Mouse (Mus musculus) adrenal gland, adult (tissue): ENCODE measurements around the gene Jmjd6.

Experiments
- DNase-seq, 2 experiments: peaks; one replicate each; pipeline ENCODE4 v3.0.0; 2022 to 2023; ENCODE audit warnings: low spot score in 1 of 2; ENCODE audit not compliant: inconsistent age in 2 of 2

Gene Jmjd6

GRCm38 (mm10) chr11:116843261-116844233, at the start of gene Jmjd6, which contains the start of gene Mettl23:
Jmjd6 (minus strand) TSS chr11:116843449.
Mettl23 (plus strand) TSS chr11:116843278.
- DNase-seq: peak; percentile 99

DNA sequence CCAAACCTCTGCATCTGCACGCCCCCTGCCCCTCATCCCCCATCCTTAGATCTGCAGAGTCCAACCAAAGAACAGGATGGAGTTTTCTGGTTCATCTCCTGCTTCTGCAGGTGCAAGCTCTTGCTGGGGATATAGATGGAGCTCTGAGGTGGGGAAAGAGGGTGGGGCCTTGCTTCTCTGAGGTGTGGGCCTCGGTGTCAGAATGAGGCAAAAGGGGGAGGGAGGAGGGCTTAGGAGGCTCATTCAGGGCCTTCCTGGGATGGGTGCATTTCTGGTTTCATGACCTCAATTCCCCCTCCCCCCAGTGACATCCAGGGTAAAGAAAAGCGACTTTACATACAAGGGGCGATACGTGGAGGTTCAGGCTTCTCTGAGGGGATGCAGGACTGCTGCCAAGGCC, 43.9 kb upstream of the Jmjd6 start:
- DNase-seq: no peak

DNA sequence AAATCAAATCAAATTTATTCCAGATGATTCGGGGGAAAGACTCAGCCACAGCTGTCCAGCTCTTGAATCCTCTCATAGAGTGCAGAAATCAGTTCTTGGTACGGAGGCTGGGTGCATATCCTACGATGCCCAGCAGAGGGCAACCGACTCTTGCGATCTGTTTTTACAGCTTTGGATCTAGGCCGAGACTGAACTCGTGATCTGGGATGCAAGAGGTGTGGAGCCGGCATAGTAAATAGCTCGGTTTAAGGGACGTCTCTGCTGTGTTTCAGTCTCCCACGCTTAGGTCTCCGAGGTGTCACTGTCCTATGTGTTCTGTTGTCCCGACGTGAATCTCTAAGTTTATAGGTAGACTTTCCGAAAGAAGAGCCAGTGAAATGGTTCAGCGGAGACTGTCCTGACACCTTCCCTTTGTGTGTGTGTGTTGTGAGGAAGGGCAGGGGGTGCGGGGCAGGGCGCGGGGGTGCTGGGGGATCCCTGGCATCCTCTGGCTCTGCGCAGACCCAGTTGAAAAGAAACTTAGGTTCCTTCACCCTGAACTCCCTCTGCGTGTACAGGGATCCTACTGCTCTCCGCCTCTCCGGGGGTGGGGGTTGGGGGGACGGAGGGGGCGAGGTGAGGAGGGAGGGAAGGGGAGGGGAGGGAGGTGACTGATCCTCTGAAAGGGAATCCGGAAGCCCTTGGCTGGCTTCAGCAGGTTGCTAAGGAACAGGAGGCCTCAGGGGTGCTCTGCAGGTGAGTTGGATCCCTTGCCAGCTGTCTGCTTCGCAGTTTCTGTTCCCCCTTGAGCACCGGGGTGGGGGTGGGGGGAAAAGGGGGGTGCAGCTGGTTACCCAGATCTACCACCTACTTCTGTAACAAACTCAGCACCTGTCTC, 42.3 kb upstream of the Jmjd6 start:
- peak; percentile 70 to 92 for DNase-seq

DNA sequence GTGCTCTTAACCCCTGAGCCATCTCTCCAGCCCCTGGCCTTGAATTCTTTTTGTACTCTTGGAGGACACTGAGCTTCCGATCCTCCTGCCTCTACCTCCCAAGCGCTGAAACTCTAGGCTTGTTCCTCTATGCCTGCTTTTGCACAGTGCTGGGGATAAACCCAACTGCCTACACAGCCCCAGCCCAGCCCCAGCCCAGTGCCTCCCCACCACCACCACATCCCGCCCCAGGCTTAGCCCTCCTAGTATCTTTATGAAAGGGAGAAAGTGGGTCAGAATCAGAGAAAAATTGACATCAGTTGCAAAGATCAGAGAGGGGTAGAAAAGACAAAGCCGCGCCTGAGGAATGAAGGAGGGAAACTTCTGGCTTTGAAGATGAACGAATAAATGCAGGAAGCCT, 40.8 kb upstream of the Jmjd6 start:
- DNase-seq: no peak

GRCm38 (mm10) chr11:116882446-116882845, 39.2 kb upstream of the Jmjd6 start:
- DNase-seq: no peak

DNA sequence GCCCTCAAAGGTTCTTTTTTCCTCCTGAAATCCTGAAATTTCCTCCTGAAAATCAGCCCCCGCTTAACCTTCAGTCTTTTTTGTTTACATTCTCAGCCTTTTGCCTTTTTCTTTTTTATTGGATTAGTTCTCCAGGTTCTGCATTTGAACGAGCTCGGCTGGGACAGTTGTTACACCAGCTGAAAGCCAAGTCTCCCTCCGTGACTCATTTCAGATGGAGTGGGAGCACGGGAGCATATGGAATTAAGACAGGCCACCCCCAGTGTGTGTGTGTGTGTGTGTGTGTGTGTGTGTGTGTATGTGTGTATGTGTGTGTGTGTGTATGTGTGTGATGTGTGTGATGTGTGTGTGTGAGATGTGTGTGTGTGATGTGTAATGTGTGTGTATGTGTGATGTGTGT, 38.2 kb upstream of the Jmjd6 start:
- DNase-seq: no peak

DNA sequence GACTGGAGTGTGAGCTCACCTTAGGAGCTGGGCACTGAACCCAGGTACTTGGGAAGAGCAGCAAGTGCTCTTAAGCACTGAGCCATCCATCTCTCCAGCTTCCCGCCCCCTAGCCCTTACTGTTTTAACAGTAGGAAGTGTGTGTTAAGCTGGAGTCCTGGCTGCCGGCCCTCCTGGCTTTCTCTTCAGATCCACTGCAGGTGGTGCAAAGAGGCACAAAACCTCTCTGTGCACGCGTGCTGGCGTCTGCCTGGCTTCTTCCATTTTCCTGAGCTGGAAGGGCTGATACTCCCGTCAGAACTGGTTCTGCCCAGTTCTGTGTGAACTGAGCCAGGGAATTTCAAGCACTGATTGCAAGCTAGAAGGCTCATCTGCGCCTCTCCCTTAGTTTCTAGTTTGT, 37.6 kb upstream of the Jmjd6 start:
- no peak for DNase-seq

DNA sequence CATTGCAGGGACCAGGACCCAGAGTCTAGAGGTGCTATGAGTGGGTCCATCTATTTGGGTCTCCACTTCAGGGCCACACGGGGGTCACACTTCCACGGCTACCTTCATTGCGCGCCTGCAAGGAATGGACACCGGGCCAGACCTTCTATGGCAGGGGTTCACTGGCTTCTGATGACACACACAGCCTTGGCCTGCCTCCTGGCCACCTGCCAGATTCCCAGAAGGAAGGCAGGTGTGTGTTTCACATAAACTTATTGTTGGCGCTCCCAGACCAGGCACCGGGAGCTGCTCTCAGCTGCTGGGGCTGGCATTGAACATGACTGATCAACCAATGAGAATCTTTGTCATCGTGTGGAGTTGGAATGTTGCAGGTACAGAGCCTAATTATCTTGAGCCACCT, 35.2 kb upstream of the Jmjd6 start:
- peak in 1 of 2 experiments; percentile 45 for DNase-seq

DNA sequence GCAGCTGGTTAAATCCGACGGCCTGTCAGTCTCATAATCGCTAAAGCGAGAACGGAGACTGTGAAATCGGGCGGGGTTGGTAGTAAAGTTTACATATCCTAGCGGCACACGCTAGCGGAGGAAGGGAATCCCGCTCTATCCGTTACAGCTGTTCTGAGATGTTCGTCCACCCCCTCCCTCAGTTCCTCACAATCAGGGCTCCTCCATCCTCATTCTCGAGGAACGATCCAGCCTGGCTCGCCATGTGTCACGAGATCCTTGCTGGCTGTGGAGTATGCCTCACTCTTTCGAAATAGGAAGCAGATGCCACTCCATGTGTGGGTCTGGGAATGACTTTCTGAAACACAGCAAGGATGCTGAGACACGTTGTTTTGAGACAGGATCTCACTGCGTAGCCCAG, 30.7 kb upstream of the Jmjd6 start:
- no peak for DNase-seq

- no peak for DNase-seq
These were observed 28.3 kb upstream of the Jmjd6 start for GRCm38 (mm10) chr11:116871538-116871937.

DNA sequence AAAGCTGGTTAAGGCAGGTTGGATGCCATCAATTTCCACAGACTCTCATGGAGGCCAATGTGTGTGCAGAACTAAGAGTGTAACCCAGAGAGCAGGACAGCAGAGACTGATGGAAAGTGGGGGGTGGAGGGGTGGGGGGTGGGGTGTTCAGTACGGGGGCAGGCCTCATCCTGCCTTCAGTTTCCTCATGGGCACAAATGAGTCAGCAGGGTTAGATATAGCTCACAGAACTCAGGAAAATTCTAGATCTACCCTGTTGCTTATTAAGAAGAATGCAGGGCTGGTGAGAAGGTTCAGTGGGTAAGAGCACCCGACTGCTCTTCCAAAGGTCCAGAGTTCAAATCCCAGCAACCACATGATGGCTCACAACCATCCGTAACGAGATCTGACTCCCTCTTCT, 26.4 kb upstream of the Jmjd6 start:
- DNase-seq: no peak

DNA sequence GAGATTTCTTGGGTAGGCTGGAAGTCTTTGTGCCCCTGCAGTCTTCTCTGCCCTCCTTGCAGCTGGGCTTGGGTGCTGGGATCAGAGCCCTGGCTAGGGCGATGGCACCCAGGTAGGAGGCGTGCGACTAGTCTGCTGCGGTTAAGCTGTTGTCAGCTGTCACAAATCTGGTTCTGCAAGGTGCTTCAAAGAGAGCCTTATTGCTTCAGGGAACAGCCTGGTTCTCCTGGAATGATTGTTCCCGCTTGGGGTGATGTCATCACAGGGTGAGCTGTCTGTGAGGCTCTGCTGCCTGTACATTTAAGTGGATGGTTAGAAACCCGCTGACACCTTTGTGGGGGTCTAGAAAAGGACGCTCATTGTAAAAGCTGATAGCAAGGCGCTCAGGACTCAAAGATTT, 26.0 kb upstream of the Jmjd6 start:
- DNase-seq: no peak

DNA sequence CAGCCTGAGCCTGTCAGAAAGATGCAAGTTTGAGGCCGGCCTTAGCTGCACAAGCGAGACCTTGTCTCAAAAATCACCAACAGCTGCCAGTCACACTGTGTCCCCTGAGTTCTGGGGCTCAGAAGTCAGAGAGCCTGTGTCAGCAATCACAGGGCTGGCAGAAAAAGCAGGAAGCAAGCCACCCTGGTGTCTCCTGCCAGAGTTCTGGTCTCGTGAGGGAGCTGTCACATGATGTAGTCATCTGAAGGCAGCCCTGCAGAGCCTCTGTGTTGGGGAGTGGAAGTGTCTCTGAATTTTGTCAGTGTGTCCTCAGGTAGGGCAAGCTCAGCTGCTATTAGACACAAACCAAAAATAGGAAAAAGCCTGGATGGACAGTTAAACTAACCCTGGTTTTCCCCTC, 24.9 kb upstream of the Jmjd6 start:
- DNase-seq: peak; percentile 25 to 63

GRCm38 (mm10) chr11:116865945-116866585, 22.8 kb upstream of the Jmjd6 start:
- DNase-seq: no peak

DNA sequence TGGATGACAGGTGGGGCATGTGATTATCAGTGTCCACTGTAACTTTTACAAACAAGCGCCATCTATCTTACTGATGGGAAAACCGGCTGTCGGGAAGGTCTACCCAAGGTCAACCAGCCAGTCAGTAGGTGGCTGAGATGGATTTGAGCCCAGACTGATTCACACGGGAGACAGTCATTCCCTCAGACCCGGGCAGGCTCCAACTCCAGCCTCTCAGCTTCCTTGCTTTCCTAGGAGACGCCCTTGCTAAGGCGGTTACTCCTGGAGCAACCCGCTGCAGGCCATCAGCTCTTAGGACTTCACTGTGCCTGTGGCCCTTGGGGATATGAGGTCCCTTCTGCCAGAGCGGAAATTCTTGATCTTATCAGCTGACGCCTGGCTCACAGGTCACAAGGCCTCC, 21.2 kb upstream of the Jmjd6 start:
- DNase-seq: peak; percentile 41 to 67

DNA sequence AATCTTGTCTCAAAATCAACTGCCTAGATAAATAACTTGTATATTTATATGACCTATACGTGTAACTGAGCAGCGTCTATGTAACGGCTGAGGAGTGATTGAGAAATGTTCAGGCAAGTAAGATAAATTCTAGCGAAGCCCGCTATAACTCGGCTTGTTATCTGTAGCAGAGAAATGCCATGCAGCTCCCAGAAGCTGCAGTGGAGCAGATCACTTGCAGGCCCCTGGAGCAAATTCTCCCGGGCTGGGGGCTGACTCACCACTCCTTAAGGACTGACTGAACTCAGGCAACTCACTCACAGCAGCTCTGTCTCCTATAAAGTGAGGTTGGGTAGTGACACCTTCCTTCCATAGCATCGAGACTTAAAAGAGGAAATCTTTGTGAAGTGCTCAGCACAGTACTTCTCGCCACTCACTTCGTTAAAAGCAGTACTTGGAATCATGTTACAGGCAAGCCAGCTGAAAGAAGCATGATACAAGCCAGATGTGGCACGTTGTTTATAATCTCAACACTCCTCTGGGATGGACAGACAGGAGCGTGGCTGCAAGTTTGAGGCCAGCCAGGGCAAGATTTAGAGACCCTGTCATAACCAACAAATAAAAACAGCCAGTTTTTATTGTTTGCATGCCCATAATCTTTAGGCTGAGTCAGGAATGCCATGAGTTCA, 14.1 kb upstream of the Jmjd6 start:
- DNase-seq: no peak

DNA sequence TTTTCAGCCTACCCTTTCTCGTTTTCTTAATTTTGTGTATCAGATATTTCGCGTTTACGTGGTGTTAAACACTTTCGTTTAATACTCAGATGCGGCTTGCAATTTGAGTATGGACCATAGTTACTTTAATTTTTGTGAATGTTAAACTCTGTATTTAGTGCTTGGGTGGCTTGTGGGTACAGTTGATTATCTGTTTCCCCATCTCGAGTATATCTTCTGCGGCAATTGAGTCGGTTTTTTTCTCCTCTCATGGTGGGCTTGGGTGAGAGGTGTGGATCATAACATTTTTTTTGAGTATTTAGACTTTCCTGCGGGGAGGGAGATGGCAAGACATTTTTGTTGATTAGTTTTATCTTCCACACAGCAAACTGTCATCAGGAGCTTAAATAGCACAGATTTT, 11.0 kb upstream of the Jmjd6 start:
- DNase-seq: no peak

GRCm38 (mm10) chr11:116853512-116853928, 10.3 kb upstream of the Jmjd6 start:
- peak; percentile 98 to 100 for DNase-seq

GRCm38 (mm10) chr11:116852891-116853511, 9.8 kb upstream of the Jmjd6 start, which contains the start of gene Srsf2:
Srsf2 (minus strand) TSS chr11:116853094.
- peak; percentile 97 to 99 for DNase-seq

GRCm38 (mm10) chr11:116852291-116852890, 9.1 kb upstream of the Jmjd6 start, which contains the start of gene Mfsd11:
Mfsd11 (plus strand) TSS chr11:116852440.
- DNase-seq: peak; percentile 89 to 94
